Mouse (Mus musculus): ENCODE measurements around the gene Dkkl1. TPM values are rescaled to one million over a fixed set of nuclear protein-coding genes. Genes with fewer than 3 reads are reported as not detected.

Dkkl1 gene
- polyA plus RNA-seq, 1 experiment, result not detected

DNA sequence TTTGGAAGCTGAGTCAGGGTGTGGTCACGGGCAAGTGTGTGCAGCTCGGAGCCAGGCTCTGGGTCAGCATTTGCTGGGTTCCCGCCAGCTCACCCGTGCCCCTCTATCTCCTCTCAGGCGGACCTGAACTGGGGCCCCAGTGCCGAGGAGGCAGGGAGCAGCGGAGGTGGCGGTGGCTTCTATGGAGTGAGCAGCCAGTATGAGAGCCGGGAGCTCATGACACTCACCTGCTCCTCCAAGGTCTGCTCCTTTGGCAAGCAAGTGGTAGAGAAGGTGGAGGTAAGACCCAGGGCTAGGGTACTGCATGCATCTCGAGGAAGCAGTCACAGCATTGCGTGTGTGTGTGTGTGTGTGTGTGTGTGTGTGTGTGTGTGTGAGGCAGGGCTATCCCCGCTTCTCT, 19.2 kb upstream of the Dkkl1 start:
- H3K4me1 ChIP-seq (ENCODE audit: control insufficient read depth, insufficient read depth, low read length), result no peaks in the 10 kb centered on the region
- TF ChIP-seq POLR2A (IDR thresholded peaks at IDR 0.05; ENCODE audit: low read depth, low read length), result no peak
- no peak for TF ChIP-seq CTCF (IDR thresholded peaks at IDR 0.05; ENCODE audit: borderline replicate concordance, insufficient read depth, low read length)

DNA sequence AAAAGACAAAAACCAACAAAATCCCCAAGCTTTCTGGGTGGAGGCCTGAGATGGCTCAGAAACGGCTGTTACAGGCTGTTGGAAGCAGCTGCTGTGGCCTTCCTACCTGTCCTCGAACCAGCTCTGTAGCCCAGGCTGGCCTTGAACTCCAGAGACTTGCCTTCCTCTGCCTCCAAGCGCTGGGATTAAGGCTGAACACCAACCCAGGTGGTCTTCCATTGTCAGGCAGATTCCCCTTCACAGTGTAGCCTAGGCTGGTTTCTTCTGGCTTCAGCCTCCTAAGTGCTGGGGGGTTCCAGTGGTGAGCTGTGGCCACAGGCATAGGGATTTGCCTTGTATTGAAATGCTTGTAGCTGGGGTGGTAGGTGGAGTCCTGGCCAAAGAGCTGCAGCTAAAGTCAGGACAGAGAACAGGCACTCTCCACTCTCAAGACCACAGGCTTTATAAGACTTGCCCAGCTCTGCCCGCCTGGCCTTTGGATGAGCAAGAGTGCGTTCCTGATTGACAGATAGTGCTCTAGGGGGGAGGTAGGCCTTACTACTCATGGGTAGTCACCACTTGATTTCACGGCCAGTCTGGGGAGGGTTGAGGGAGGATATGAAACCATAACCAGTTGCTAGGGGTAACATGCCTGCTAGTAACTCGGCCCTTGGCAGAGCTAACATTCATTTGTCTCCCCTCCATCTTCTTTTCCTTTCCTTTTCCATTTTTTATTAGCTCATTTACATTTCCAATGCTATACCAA, 17.7 kb upstream of the Dkkl1 start:
- H3K4me1 ChIP-seq (ENCODE audit: control insufficient read depth, insufficient read depth, low read length), result no peaks in the 10 kb centered on the region
- H3K4me3 ChIP-seq (ENCODE audit: insufficient read depth, low read length), result no peak overlapping the region
- no peak for TF ChIP-seq POLR2A (IDR thresholded peaks at IDR 0.05; ENCODE audit: low read depth, low read length)
- TF ChIP-seq CTCF (IDR thresholded peaks at IDR 0.05; ENCODE audit: borderline replicate concordance, insufficient read depth, low read length), result no peak
- H3K27ac ChIP-seq (ENCODE audit: insufficient read depth, low read length), result no peak overlapping the region

More for the DNA sequence above, 19.2 kb upstream of the Dkkl1 start:
- H3K27ac ChIP-seq (ENCODE audit: insufficient read depth, low read length), result no peak overlapping the region
- no peak overlapping the region for H3K4me3 ChIP-seq (ENCODE audit: insufficient read depth, low read length)

DNA sequence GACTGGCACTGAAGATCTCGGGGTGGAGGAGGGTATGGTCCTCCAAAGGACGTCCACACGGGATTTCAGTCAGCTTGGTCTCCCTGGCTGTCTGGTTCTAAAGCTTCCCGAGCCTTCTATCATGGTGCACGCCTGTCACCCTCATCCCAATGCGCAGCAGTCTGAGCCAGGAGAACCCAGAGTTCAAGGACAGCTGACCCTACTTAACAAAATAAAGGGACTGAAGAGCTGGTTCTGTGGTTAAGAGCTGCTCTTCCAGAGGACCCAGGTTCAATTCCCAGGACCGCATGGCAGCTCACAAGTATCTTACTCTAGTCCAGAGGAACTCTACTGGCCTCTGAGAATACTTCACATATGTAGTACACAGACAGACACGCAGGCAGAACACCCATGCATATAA, 17.1 kb upstream of the Dkkl1 start:
- TF ChIP-seq CTCF (IDR thresholded peaks at IDR 0.05; ENCODE audit: borderline replicate concordance, insufficient read depth, low read length), result no peak
- TF ChIP-seq POLR2A (IDR thresholded peaks at IDR 0.05; ENCODE audit: low read depth, low read length), result no peak
- Histone ChIP-seq H3K4me3 (ENCODE audit: insufficient read depth, low read length) (no peak overlapping the region), H3K27ac (ENCODE audit: insufficient read depth, low read length) (no peak overlapping the region), H3K4me1 (ENCODE audit: control insufficient read depth, insufficient read depth, low read length) (no peaks in the 10 kb centered on the region)

DNA sequence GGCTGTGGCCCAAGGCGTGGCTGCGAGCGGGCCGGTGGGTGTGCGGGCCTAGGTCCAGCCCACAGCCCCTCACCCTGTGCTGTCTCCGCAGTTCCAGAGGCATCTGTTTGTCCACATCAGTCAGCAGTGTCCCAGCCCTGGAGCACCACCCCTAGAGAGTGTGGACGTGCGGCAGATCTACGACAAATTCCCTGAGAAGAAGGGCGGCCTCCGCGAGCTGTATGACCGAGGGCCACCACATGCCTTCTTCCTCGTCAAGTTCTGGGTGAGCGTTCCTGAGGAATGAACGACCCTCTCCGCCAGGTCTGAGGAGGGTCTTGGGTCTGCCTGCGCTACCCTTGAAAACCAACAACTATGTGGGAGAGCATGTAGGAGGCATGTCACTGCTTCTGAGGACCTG, 16.6 kb upstream of the Dkkl1 start:
- TF ChIP-seq CTCF (IDR thresholded peaks at IDR 0.05; ENCODE audit: borderline replicate concordance, insufficient read depth, low read length) (no peak), POLR2A (IDR thresholded peaks at IDR 0.05; ENCODE audit: low read depth, low read length) (no peak)
- Histone ChIP-seq H3K27ac (ENCODE audit: insufficient read depth, low read length) (no peak overlapping the region), H3K4me3 (ENCODE audit: insufficient read depth, low read length) (no peak overlapping the region), H3K4me1 (ENCODE audit: control insufficient read depth, insufficient read depth, low read length) (no peaks in the 10 kb centered on the region)

DNA sequence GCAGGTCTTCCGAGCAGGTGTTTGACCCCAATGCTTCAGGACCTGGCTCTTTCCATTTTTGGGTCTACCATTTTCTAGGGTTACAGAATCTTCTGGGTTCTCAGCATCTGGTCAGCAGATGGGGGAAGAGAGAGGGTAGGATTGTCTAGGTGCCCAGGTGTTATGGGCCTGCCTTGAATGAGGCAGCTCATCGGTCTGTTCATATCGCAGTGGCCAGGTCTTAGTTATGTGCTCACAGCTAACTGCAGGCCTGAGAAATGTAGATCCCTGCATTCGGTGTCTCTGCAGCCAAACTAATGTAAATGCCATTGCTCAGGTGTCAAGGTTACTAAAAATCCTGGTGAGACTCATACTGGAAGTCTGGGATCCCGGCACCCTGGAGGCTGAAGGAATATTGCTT, 14.5 kb upstream of the Dkkl1 start:
- Histone ChIP-seq H3K4me1 (ENCODE audit: control insufficient read depth, insufficient read depth, low read length) (no peaks in the 10 kb centered on the region), H3K27ac (ENCODE audit: insufficient read depth, low read length) (no peak overlapping the region), H3K4me3 (ENCODE audit: insufficient read depth, low read length) (no peak overlapping the region)
- TF ChIP-seq POLR2A (IDR thresholded peaks at IDR 0.05; ENCODE audit: low read depth, low read length) (no peak), CTCF (IDR thresholded peaks at IDR 0.05; ENCODE audit: borderline replicate concordance, insufficient read depth, low read length) (no peak)

DNA sequence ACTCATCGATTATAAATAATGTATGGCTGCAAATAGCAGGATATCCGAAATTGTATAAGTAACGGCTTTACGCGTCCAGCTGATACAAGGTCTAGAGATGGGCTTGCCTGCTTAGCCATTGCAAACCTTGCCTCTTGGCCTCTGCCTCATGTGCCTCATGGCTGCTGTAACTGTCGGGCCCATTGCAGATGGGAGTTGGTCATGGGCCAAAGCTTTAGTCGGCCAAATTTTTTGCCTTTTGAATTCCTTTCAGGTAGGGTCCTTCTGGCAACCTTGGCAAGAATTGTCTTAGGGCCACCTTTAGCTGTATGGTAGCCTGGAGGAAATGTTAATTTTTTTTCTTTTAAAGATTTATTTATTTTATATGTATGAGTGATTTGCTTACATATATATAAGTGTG, 12.9 kb upstream of the Dkkl1 start:
- Histone ChIP-seq H3K4me3 (ENCODE audit: insufficient read depth, low read length) (no peak overlapping the region), H3K27ac (ENCODE audit: insufficient read depth, low read length) (no peak overlapping the region), H3K4me1 (ENCODE audit: control insufficient read depth, insufficient read depth, low read length) (no peaks in the 10 kb centered on the region)
- no peak for TF ChIP-seq CTCF (IDR thresholded peaks at IDR 0.05; ENCODE audit: borderline replicate concordance, insufficient read depth, low read length)
- no peak for TF ChIP-seq POLR2A (IDR thresholded peaks at IDR 0.05; ENCODE audit: low read depth, low read length)

DNA sequence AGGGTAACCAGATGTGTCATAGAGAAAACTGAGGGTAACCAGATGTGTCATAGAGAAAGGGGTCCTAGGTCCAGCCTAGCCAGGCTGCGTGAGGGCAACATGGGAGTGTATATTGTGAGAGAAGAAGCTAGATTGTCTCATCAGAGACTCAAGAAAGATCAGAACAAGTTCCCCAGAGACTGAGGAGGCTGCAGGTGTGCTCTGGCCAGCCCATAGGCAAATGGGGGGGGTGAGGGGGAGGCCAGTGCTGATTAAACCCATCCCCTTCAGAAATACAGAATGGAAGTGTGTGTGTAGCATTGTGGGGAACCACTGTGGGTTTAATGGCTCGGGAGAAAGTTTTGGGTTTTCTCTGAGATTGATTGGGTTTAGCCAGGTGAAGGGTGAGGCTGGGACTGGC, 9.7 kb upstream of the Dkkl1 start:
- TF ChIP-seq CTCF (IDR thresholded peaks at IDR 0.05; ENCODE audit: borderline replicate concordance, insufficient read depth, low read length) (no peak), POLR2A (IDR thresholded peaks at IDR 0.05; ENCODE audit: low read depth, low read length) (no peak)
- no peak overlapping the region for H3K27ac ChIP-seq (ENCODE audit: insufficient read depth, low read length)
- no peaks in the 10 kb centered on the region for H3K4me1 ChIP-seq (ENCODE audit: control insufficient read depth, insufficient read depth, low read length)
- no peak overlapping the region for H3K4me3 ChIP-seq (ENCODE audit: insufficient read depth, low read length)

DNA sequence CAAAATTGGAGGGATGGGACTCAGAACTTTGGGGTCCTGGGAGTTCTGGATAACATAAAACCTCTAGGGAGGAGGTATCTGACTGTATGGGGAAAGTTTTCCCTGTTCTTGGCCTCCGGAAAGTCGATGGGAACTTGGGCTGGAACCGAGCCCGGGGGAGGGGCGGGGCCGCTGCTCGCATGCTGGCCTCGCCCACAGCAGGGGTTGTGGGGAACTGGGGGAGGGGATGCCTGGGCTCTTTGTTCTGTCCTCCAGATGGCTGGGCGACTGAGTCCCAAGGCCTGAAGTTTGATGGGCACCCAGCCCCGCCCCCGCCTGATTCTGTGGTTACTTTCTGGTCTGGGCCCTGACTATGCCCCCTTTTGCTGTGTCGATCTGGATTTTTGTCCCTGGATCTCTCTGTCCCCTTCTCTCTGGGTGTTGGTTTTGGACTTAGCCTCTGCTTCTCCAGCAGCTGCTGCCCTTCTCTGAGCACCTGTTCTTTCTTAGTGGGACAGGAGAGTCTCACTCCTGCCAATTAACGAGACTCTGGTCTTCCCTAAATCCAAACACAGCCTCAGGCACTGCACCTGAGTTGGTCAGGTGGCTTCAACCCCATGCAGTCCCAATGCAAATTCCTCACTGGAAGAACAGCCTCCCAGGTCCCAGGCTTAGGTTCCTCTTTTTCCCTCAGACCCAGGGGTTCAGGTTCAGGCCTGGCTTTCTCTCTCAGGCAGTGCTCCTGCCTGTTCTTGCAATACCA, 4.7 kb upstream of the Dkkl1 start:
- Histone ChIP-seq H3K4me1 (ENCODE audit: control insufficient read depth, insufficient read depth, low read length) (peaks cover 2% of the 10 kb centered on the region; the same call in 1 of the 2 replicates), H3K4me3 (ENCODE audit: insufficient read depth, low read length) (peak overlapping the region; percentile 94), H3K27ac (ENCODE audit: insufficient read depth, low read length) (peak overlapping the region; percentile 50; the same call in 1 of the 2 replicates)
- TF ChIP-seq CTCF (IDR thresholded peaks at IDR 0.05; ENCODE audit: borderline replicate concordance, insufficient read depth, low read length) (no peak), POLR2A (IDR thresholded peaks at IDR 0.05; ENCODE audit: low read depth, low read length) (peak; percentile 23)

DNA sequence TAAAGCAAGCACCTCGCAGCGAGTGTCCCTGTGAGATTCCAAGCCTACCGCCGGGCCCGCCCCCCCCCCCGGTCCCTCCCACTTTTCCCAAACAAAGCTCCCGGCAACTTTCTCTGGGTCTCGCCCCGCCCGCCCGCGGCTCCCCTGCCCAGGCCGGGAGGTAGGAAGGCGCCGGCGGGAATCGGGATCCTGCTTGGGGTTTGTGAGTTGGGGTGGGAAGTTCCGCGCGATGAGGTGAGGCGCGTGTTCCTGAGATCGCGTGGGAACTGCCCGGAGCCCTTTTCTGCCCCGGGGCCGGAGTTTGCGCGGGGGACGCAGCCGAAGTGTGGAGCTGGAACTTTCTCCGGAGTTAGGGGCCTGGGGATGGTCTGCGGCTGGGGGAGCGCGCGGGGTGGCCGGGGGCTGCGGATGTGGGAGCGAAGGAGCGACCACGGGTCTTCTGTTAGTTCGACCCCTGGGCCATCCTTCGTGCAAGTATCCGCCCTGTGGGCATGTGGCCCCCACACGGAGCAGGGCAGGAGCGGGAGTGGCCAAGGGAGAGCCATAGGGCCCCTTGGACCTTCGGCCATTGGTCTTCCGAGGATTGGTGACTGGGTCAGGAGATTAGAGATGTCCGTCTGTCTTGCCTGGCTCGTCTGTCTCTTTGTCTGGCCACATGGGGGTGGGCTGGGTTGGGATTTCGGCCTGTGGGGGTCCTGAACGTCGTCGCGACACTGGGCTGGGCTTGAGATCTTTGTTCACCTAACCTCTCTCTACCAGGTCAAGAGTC, 3.9 kb upstream of the Dkkl1 start, which contains the start of gene Tead2:
Gene Tead2 (plus strand): TSS at position 81 of the 769 bp plus-strand sequence.
- Histone ChIP-seq H3K4me3 (ENCODE audit: insufficient read depth, low read length) (peak within 1 kb of the TSS; percentile 94), H3K27ac (ENCODE audit: insufficient read depth, low read length) (peak within 1 kb of the TSS; percentile 50; the same call in 1 of the 2 replicates), H3K4me1 (ENCODE audit: control insufficient read depth, insufficient read depth, low read length) (peaks cover 2% of the 10 kb centered on the region; the same call in 1 of the 2 replicates)
- TF ChIP-seq CTCF (IDR thresholded peaks at IDR 0.05; ENCODE audit: borderline replicate concordance, insufficient read depth, low read length) (no peak), POLR2A (IDR thresholded peaks at IDR 0.05; ENCODE audit: low read depth, low read length) (peak; percentile 65)

All from embryonic fibroblast, embryonic 13.5 days (primary cell).